Mouse (Mus musculus) embryonic stem cell, embryonic (primary cell): ENCODE data around the gene Pin1.

Source experiments
- CTCF ChIA-PET, 4 experiments: fragments of 300-600 bp in 2 of 4; fragments of 350-600 bp in 2 of 4; sonication (Branson Sonifier 250); formaldehyde crosslinking; loops; one replicate each; lab custom pipeline; 2022; ENCODE audit warnings: inconsistent platforms in 2 of 4; lab: Charles Lee
- POLR2A ChIA-PET, 4 experiments: fragments of 300-600 bp in 2 of 4; fragments of 350-600 bp in 2 of 4; sonication (Branson Sonifier 250); formaldehyde crosslinking; loops; one replicate each; lab custom pipeline; 2022; ENCODE audit warnings: antibody characterized with exemption in 4 of 4, inconsistent platforms in 1 of 4; lab: Charles Lee

Pin1 gene

GRCm38 (mm10) chr9:20643781-20644180, 8.1 kb upstream of the Pin1 start:
- CTCF ChIA-PET: interaction anchor here (0.8 to 1.8 kb wide), 7 partner anchors 8 to 100 kb away, joined by 3 to 23 read pairs (median 4); partner anchors contain the start of gene Pin1 (in 2 of the 4)
- POLR2A ChIA-PET: interaction anchor here in 3 of 4 experiments (0.5 to 13.6 kb wide), 51 partner anchors 8 to 1022 kb away, joined by 3 to 414 read pairs (median 7); partner anchors contain the start of genes Pin1 (in 3 of the 3), Zfp266 (in 3 of the 3), Gm38431 (in 2 of the 3) and Raver1 (in 2 of the 3)

DNA sequence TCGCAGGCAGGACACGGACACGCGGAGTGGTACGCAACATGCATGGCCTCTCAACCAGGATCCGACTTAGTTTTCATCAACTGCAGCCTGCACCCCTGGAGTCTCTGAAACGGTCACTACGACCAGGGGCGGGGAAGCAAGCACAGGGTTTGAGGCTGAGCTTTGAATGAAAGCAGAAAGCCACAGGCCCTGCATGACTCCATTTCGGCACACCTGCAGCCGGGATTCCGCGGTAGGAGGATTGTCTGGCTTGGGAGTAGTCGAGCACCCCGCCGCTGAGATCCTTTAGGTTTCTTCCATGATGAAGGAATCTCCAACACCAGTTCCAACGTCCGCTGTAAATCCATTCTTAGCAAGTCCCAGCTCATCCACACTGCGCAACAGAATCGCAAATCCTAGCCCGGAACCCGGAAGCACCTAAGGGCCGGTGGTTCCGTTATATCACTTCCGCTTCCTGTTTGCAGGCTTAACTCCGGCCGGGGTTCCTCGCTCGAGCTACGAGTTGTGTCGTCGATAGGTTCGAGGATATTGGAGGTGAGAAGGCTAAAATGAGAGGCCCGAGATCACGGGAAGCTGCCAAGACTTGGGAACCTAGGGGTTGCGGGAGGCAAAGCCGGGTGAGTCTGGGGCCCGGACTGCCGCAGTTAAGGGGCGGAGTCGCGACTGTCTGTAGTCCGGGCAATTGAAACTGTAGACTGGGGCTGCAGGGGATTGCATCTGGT, 7.4 kb upstream of the Pin1 start, which contains the start of gene Fbxl12:
Gene Fbxl12 (minus strand): TSS at position 408 of the 722 bp plus-strand sequence.
- POLR2A ChIA-PET: interaction anchor here in 3 of 4 experiments (0.5 to 13.6 kb wide), 29 partner anchors 9 to 447 kb away, joined by 3 to 414 read pairs (median 5); partner anchors contain the start of genes Pin1 (in 2 of the 3), Zfp26 (in 2 of the 3), Zfp266 (in 2 of the 3) and Angptl6 (in 1 of the 3)

DNA sequence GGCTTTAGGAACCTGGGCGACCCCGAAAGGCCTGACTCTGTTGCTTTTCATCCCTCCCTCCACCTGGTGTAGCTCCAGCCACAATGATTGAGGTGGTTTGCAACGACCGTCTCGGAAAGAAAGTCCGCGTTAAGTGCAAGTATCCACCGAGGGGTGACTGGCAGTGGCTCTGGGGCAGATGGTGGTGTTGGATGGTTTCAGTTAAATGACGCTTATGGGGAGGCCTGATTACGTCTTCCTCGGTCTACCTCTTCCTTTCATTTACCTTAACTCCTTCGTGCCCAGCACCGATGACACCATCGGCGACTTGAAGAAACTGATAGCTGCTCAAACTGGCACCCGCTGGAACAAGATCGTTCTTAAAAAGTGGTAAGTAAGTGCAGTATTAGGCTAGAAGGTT, 6.8 kb upstream of the Pin1 start:
- POLR2A ChIA-PET: interaction anchor here in 3 of 4 experiments (0.5 to 13.6 kb wide), 23 partner anchors 10 to 447 kb away, joined by 3 to 414 read pairs (median 7); partner anchors contain the start of genes Pin1 (in 2 of the 3), Zfp26 (in 2 of the 3), Zfp266 (in 2 of the 3) and Angptl6 (in 1 of the 3)
- CTCF ChIA-PET: interaction anchor here in 2 of 4 experiments (0.9 to 1.4 kb wide), 3 partner anchors 17 to 96 kb away, joined by 3 to 4 read pairs (median 3); no protein-coding TSS in a partner anchor

More for the DNA sequence above, 7.4 kb upstream of the Pin1 start, which contains the start of gene Fbxl12:
- CTCF ChIA-PET: interaction anchor here in 2 of 4 experiments (0.9 to 1.4 kb wide), 3 partner anchors 17 to 96 kb away, joined by 3 to 4 read pairs (median 3); no protein-coding TSS in a partner anchor

GRCm38 (mm10) chr9:20652260-20652658, 364 bp downstream of the Pin1 start:
- ChIA-PET POLR2A (interaction anchor here (0.6 to 13.0 kb wide), 59 partner anchors 8 to 894 kb away, joined by 3 to 414 read pairs (median 4); partner anchors contain the start of genes Ubl5 (in 4 of the 4), Fbxl12 (in 2 of the 4), Zfp266 (in 2 of the 4) and Zfp846 (in 2 of the 4)), CTCF (interaction anchor here in 3 of 4 experiments (0.5 to 2.6 kb wide), 15 partner anchors 9 to 381 kb away, joined by 3 to 23 read pairs (median 5); partner anchors contain the start of gene Ubl5 (in 2 of the 3))

DNA sequence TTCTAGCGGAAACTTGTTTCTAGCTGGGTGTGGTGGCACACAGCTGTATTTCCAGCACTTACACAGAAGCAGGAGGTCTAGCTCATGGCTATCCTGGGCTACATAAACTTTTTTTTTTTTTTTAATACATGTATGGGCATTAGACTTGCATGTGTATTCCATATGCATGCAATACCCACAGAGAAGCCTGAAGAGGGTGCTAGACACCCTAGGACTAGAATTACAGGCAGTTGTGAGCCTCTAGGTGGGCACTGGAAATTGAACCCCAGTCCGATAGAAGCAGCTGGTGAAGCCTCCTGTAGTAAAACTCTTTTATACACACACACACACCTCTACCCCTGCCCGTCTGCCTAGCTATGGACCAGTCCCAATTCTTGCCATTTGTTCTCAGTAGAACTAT, 2.0 kb downstream of the Pin1 start:
- ChIA-PET CTCF (interaction anchor here in 3 of 4 experiments (0.6 to 2.6 kb wide), 9 partner anchors 9 to 856 kb away, joined by 3 to 13 read pairs (median 4); partner anchors contain the start of gene Tmed1 (in 1 of the 3)), POLR2A (interaction anchor here (0.6 to 13.0 kb wide), 13 partner anchors 8 to 1617 kb away, joined by 3 to 414 read pairs (median 4); partner anchors contain the start of genes Fbxl12 (in 2 of the 4), Ubl5 (in 2 of the 4) and Zfp26 (in 1 of the 4))

GRCm38 (mm10) chr9:20657546-20657945, 5.7 kb downstream of the Pin1 start:
- CTCF ChIA-PET: no interaction called here

GRCm38 (mm10) chr9:20662325-20662724, 10.4 kb downstream of the Pin1 start:
- CTCF ChIA-PET: interaction anchor here (0.6 to 2.5 kb wide), 33 partner anchors 8 to 239 kb away, joined by 3 to 17 read pairs (median 4); partner anchors contain the start of genes Fbxl12 (in 2 of the 4), Pin1 (in 2 of the 4) and Ubl5 (in 2 of the 4)
- POLR2A ChIA-PET: interaction anchor here in 3 of 4 experiments (0.6 to 13.0 kb wide), 17 partner anchors 8 to 348 kb away, joined by 3 to 414 read pairs (median 4); partner anchors contain the start of genes Pin1 (in 2 of the 3), Ubl5 (in 2 of the 3) and Fbxl12 (in 1 of the 3)

More at GRCm38 (mm10) chr9:20657546-20657945, 5.7 kb downstream of the Pin1 start:
- POLR2A ChIA-PET: interaction anchor here in 3 of 4 experiments (1.0 to 13.0 kb wide), 8 partner anchors 11 to 137 kb away, joined by 3 to 414 read pairs (median 6); partner anchors contain the start of genes Fbxl12 (in 2 of the 3), Ubl5 (in 2 of the 3) and Zfp266 (in 1 of the 3)

- POLR2A ChIA-PET: interaction anchor here in 3 of 4 experiments (0.6 to 13.0 kb wide), 15 partner anchors 9 to 347 kb away, joined by 3 to 414 read pairs (median 4); partner anchors contain the start of genes Pin1 (in 2 of the 3), Ubl5 (in 2 of the 3) and Fbxl12 (in 1 of the 3)
Observed at GRCm38 (mm10) chr9:20662874-20663273, 11.0 kb downstream of the Pin1 start.

DNA sequence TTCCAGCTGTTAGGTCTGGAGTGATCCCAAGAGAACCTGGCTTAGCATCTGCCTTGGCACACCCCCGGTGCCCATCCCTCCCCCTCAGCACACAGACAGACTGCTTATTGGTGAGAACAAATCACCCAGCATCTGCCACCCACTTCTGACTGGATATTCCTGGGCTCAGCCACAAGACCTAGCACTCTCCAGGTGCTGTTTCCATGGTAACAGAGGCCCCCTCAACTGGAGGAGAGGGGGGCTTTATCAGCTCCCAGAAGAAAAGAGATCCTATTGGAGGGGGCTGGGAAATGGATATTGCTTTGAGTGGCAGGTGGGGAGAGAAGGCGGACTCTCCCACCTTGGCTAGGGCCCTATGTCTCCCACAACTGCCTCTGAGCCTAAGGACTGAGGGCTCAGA, 12.1 kb downstream of the Pin1 start:
- ChIA-PET POLR2A (interaction anchor here in 2 of 4 experiments (0.5 to 1.4 kb wide), 4 partner anchors 12 to 850 kb away, joined by 3 to 4 read pairs (median 4); partner anchors contain the start of genes Pin1 (in 1 of the 2) and Ubl5 (in 1 of the 2)), CTCF (interaction anchor here in 2 of 4 experiments (0.5 to 1.1 kb wide), 3 partner anchors 12 to 171 kb away, joined by 3 to 6 read pairs (median 3); partner anchors contain the start of gene Pin1 (in 1 of the 2))

More at GRCm38 (mm10) chr9:20662874-20663273, 11.0 kb downstream of the Pin1 start:
- CTCF ChIA-PET: interaction anchor here (0.6 to 2.5 kb wide), 27 partner anchors 8 to 239 kb away, joined by 3 to 17 read pairs (median 4); partner anchors contain the start of genes Pin1 (in 2 of the 4), Ubl5 (in 2 of the 4) and Fbxl12 (in 1 of the 4)

GRCm38 (mm10) chr9:20664366-20664765, 12.5 kb downstream of the Pin1 start:
- CTCF ChIA-PET: interaction anchor here in 1 of 4 experiments (0.6 to 1.1 kb wide), 3 partner anchors 13 to 74 kb away, joined by 3 read pairs; partner anchors contain the start of gene Pin1
- POLR2A ChIA-PET: interaction anchor here in 1 of 4 experiments (1.1 to 1.4 kb wide), 3 partner anchors 12 to 31 kb away, joined by 3 to 4 read pairs (median 4); partner anchors contain the start of genes Pin1 and Ubl5

- ChIA-PET CTCF (interaction anchor here in 1 of 4 experiments (0.6 kb wide), 1 partner anchor 73 kb away, joined by 3 read pairs; no protein-coding TSS in a partner anchor), POLR2A (interaction anchor here in 1 of 4 experiments (1.3 to 2.2 kb wide), 3 partner anchors 11 to 30 kb away, joined by 3 to 6 read pairs (median 4); partner anchors contain the start of gene Pin1)
Observed at GRCm38 (mm10) chr9:20664982-20665637, 13.2 kb downstream of the Pin1 start.

DNA sequence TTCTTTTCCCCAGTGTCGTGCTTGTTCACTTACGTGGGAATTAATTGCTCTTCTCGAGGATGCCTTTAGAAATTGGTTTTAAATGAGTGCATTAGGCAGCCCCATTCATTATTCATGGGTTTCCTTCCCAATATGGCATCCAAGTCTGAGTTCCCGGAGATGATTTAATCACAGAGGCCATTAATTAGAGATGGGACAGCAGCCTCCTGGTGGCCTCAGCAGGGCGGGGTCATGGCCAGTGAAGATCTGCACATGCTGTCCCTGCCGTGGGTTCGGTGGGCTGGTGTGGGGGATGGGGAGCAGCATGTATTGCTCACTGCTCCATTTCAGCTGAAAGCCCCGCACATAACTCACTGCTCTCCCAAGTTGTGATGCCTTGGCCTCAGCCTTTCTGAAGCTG, 14.0 kb downstream of the Pin1 start:
- CTCF ChIA-PET: interaction anchor here in 1 of 4 experiments (1.1 kb wide), 1 partner anchor 12 kb away, joined by 4 read pairs; no protein-coding TSS in a partner anchor
- POLR2A ChIA-PET: interaction anchor here in 3 of 4 experiments (0.7 to 4.9 kb wide), 25 partner anchors 7 to 196 kb away, joined by 3 to 44 read pairs (median 5); partner anchors contain the start of genes Pin1 (in 2 of the 3), Ubl5 (in 2 of the 3), Fbxl12 (in 1 of the 3) and Zfp266 (in 1 of the 3)

GRCm38 (mm10) chr9:20666510-20667034, 14.7 kb downstream of the Pin1 start:
- ChIA-PET POLR2A (interaction anchor here (0.5 to 4.9 kb wide), 42 partner anchors 8 to 1020 kb away, joined by 3 to 44 read pairs (median 4); partner anchors contain the start of genes Pin1 (in 3 of the 4), Ubl5 (in 2 of the 4), Fbxl12 (in 1 of the 4) and Zfp266 (in 1 of the 4)), CTCF (interaction anchor here in 3 of 4 experiments (0.6 to 1.1 kb wide), 4 partner anchors 13 to 364 kb away, joined by 4 to 5 read pairs (median 4); no protein-coding TSS in a partner anchor)

GRCm38 (mm10) chr9:20668065-20668464, 16.2 kb downstream of the Pin1 start:
- POLR2A ChIA-PET: interaction anchor here (0.6 to 4.9 kb wide), 14 partner anchors 9 to 76 kb away, joined by 3 to 44 read pairs (median 4); partner anchors contain the start of genes Pin1 (in 3 of the 4), Ubl5 (in 2 of the 4) and Fbxl12 (in 1 of the 4)
- CTCF ChIA-PET: no interaction called here

DNA sequence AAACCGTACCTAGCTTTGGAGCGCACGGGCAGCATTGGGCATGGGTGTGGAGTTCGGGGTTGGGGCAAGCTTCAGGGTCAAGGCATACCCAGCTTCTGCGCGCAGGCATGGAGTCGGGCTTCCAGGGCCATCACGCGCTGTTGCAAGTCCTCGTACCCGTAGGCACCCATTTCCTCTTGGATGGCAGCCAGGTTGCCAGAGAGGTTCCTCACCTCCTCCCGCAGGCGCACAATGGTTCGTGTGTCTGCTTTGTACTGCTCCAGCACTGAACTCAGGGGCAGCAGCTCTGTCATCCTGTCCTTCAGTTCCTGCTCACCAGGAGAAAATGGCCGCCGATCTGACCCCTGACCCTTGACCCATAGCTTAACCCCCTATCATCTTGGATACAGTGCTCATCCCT, 20.2 kb downstream of the Pin1 start:
- POLR2A ChIA-PET: interaction anchor here in 3 of 4 experiments (0.6 to 2.0 kb wide), 17 partner anchors 10 to 91 kb away, joined by 3 to 9 read pairs (median 3); partner anchors contain the start of genes Pin1 (in 3 of the 3), Fbxl12 (in 1 of the 3), Ubl5 (in 1 of the 3) and Zfp846 (in 1 of the 3)
- CTCF ChIA-PET: interaction anchor here in 3 of 4 experiments (0.7 to 2.3 kb wide), 7 partner anchors 10 to 132 kb away, joined by 3 to 8 read pairs (median 3); no protein-coding TSS in a partner anchor
